Mouse (Mus musculus) B cell, adult (primary cell): ENCODE data around the gene Snca. TPM values are rescaled to one million over a fixed set of nuclear protein-coding genes. Genes with fewer than 3 reads are reported as not detected.

Experiments
- total RNA-seq: library from RNA; stranded (reverse); gene quantifications from 4 replicates; pipeline ENCODE4 v1.2.4, GENCODE M21; 2023; ENCODE audit not compliant: inconsistent age

Snca gene
- total RNA-seq = 0.72 TPM in 1 of 4 replicates, not detected in the others

GRCm38 (mm10) chr6:60829282-60829891 lies at the start of gene Snca:
TSS of gene Snca (minus strand) at chr6:60829855.

Other genes starting within 250 kb of the Snca start
- gene Mmrn1, start 95.1 kb upstream of the Snca start, total RNA-seq = 0.15 TPM in 1 of 4 replicates, not detected in the others